Mouse (Mus musculus) heart, postnatal 0 days (tissue): ENCODE measurements at regions not wholly inside any gene's neighbourhood (a gene's known extent, or its start where the extent isn't known, plus 50 kb on each side); places are given as distances from the start of the nearest gene placed in this dataset.

ENCODE experiments used
- CTCF ChIP-seq: IDR thresholded peaks from 2 replicates; pipeline ENCODE4 v1.5.1; 2016; ENCODE audit warnings: antibody characterized with exemption, control low read depth, low read depth
- EP300 ChIP-seq: IDR thresholded peaks from 2 replicates; pipeline ENCODE4 v1.6.1; 2016; ENCODE audit warnings: antibody characterized with exemption, low read depth

DNA sequence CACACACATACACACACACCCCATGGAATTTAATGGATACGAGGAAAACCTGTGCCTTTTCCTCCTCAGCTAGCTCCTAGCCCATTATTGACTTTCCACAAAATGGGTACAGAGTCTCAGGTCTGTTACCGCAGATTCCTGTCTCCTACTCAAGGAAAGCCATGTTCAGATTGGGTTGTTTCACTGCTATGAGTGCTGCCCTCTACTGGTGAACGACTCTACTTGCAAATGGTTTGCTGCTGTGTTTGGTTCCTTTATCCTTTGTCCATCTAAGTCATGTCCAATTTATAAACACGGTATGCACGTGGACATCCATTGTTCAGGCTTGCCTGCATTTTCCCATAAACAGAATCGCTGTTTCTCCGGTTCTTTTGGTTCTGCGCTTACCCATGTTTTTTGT lies 144.4 kb upstream of the Acsl4 start:
- TF ChIP-seq CTCF (peak; percentile 58), EP300 (no peak)
